Mouse (Mus musculus) frontal cortex, postnatal 14 days (tissue): Measurements from ENCODE around the gene Fto.

Source experiments
- DNase-seq, 2 experiments: peaks; one replicate each; pipeline ENCODE4 v3.0.0; 2022; ENCODE audit warnings: low spot score in 2 of 2

Gene Fto

GRCm38 (mm10) chr8:91561241-91561640 lies 247.9 kb downstream of the Fto start:
- DNase-seq: no peak

- no peak for DNase-seq
Measured at GRCm38 (mm10) chr8:91562600-91562999, 249.3 kb downstream of the Fto start.

GRCm38 (mm10) chr8:91563326-91563725 lies 250.0 kb downstream of the Fto start:
- peak in 1 of 2 experiments; percentile 31 for DNase-seq

GRCm38 (mm10) chr8:91565869-91566502 lies 252.7 kb downstream of the Fto start:
- DNase-seq: no peak

GRCm38 (mm10) chr8:91566503-91566869 lies 253.2 kb downstream of the Fto start:
- no peak for DNase-seq

GRCm38 (mm10) chr8:91569874-91570273 lies 256.5 kb downstream of the Fto start:
- no peak for DNase-seq

GRCm38 (mm10) chr8:91570809-91571208 lies 257.5 kb downstream of the Fto start:
- no peak for DNase-seq

- no peak for DNase-seq
Measured at GRCm38 (mm10) chr8:91571978-91572377, 258.7 kb downstream of the Fto start.

GRCm38 (mm10) chr8:91572630-91573029 lies 259.3 kb downstream of the Fto start:
- DNase-seq: no peak

GRCm38 (mm10) chr8:91575576-91575975 lies 262.3 kb downstream of the Fto start:
- DNase-seq: no peak

GRCm38 (mm10) chr8:91576086-91576917 lies 263.0 kb downstream of the Fto start:
- no peak for DNase-seq

GRCm38 (mm10) chr8:91576918-91577241 lies 263.6 kb downstream of the Fto start:
- DNase-seq: no peak

- DNase-seq: no peak
Measured at GRCm38 (mm10) chr8:91577605-91578004, 264.3 kb downstream of the Fto start.

- DNase-seq: no peak
Measured at GRCm38 (mm10) chr8:91584620-91585415, 271.5 kb downstream of the Fto start.

- no peak for DNase-seq
Measured at GRCm38 (mm10) chr8:91592436-91593105, 279.2 kb downstream of the Fto start.

- no peak for DNase-seq
Measured at GRCm38 (mm10) chr8:91593202-91593781, 280.0 kb downstream of the Fto start.

- no peak for DNase-seq
Measured at GRCm38 (mm10) chr8:91599349-91599837, 286.1 kb downstream of the Fto start.

GRCm38 (mm10) chr8:91603751-91604150 lies 290.4 kb downstream of the Fto start:
- DNase-seq: no peak

- no peak for DNase-seq
Measured at GRCm38 (mm10) chr8:91605901-91606300, 292.6 kb downstream of the Fto start.

- DNase-seq: no peak
Measured at GRCm38 (mm10) chr8:91607091-91607490, 293.8 kb downstream of the Fto start.

GRCm38 (mm10) chr8:91611191-91611590 lies 297.9 kb downstream of the Fto start:
- no peak for DNase-seq
